Mouse (Mus musculus) gonadal fat pad, adult 2 months (tissue): ENCODE results near the gene Ufc1. TPM values are rescaled to one million over a fixed set of nuclear protein-coding genes. Genes with fewer than 3 reads are reported as not detected.

Source experiments
- DNase-seq: peaks from one replicate; pipeline ENCODE4 v3.0.0-alpha.2; 2012; ENCODE audit warnings: low read depth
- polyA plus RNA-seq: library from polyadenylated mRNA; depleted of rRNA; stranded (reverse); fragments of >200 nt; gene quantifications from 2 replicates; pipeline ENCODE4 v1.2.3, GENCODE M21; 2012

Ufc1 gene
- polyA plus RNA-seq, 1 experiment, result 42.7 TPM

DNA sequence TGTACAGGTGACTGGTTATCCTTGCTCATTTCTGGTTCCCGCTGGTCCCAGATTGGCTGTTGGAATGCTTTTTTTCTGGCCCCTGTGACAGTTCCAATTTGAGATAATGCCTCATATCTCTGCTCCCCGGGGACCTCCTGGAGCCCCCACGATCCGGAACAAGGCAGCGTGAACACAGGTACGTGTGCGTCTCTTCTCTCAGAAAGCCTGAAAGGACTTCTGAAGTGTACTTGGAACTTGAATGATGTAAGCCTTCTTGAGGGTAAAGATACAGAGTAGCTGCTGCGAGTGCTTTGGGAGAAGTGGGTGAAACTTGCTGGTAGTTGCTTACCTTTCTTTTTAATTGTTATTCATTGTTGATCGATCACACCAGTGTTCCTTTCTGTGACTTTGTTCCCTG is 23.6 kb downstream of the Ufc1 start:
- no peak for DNase-seq

DNA sequence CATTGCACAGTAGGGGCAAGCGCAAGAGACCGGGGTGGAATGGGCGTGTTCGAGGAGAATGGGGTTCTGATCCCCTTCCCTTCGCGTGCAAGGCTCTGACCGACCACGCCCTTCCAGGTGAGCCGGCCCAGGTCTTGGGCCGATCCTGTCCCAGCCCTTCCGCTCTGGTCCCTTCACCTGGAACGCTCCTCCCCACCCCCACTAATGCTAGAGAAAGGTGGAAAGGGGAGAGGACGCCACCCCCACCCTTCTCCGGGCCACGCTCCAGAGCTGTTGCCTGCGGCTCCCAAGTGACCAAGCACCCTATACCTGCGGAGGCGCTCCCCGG is 24.3 kb downstream of the Ufc1 start:
- DNase-seq, result no peak

DNA sequence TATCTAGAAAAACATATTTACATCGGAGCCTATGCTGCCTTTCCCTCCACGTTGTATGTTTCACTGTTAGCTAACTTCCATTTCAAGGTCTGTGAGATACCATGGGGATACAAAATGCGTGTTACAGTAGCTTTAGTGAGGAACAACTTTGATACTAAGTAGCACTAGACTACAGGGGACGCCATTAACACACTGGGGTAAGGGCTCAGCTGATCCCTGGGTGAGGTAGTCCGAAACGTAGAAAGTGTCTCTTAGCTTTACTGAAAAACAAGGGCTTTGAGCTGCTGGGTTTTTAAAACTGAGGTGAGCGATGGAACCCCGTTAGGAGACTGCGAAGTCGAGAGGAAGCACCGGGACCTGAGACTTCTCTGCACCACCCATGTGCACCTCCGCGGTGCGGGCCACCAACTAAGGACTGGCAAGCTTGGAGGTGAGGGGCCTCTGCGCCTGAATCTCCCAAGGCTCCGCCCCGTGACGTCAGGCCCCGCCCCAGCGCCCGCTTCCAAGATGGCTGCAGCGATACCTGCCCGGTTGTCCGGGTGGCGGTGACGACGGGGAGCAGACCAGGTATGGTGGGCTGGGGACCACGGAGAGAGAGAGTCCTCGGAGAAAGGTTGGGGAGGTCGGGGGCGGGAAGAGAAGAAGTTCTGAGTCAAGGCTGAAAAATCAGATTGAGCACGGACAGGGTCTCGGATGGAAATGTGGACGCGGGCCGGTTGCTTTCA is 24.8 kb downstream of the Ufc1 start, which contains the start of gene B4galt3:
Gene B4galt3, plus strand, starts transcription at position 481 of the 725 bp plus-strand sequence.
- DNase-seq, result no peak

DNA sequence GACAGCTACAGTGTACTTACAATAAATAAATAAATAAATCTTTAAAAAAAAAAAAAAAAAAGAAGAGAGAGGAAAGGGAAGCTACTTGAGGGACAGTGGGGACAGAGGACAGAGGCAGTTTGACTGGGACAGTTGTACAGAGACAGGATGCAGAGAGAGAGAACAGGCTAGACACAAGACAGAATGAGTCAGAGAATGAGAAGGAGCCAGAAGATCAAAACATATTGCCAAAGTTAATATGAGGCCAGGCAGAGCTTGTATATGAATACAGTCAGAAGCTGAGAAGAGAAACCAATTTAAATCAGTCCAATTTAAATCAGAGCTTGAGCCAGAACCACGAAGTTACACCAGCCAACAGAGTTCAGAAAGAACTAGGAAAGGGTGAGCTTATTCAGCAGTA is 26.5 kb downstream of the Ufc1 start:
- DNase-seq, result no peak

DNA sequence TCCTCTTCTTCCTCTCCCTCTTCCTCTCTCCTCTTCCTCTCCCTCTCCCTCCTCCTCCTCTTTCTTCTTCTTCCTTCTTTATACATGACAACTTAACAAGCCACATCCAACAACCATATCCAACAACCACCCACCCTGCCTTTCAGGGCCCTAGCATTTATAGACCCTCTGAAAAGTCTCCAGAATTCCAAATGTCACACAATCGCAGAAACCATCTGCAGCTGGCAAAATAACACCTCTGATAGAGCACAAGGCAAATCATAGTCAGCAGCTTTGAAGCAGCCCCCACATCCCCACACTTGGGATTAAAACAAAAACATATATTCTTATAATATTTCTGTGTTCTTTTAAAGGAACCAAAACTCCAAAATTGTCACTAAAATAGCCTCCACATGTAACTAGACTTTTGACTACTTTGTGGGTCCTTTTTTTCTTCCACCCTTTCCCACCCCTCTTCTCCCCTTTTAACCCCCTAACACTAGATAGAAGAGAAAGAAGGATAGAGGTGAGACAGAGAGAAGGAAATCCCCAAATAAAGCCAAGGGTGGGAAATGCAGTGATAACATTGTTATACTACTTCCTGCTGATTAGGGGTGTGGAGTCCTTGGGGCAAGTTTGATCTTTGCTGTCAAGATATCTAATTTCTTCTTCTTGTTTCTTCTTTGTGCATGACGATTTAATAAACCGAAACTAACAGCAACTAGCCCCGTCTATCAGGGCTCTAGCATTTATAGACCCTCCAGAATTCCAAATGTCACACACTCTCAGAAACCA is 28.7 kb downstream of the Ufc1 start:
- no peak for DNase-seq

DNA sequence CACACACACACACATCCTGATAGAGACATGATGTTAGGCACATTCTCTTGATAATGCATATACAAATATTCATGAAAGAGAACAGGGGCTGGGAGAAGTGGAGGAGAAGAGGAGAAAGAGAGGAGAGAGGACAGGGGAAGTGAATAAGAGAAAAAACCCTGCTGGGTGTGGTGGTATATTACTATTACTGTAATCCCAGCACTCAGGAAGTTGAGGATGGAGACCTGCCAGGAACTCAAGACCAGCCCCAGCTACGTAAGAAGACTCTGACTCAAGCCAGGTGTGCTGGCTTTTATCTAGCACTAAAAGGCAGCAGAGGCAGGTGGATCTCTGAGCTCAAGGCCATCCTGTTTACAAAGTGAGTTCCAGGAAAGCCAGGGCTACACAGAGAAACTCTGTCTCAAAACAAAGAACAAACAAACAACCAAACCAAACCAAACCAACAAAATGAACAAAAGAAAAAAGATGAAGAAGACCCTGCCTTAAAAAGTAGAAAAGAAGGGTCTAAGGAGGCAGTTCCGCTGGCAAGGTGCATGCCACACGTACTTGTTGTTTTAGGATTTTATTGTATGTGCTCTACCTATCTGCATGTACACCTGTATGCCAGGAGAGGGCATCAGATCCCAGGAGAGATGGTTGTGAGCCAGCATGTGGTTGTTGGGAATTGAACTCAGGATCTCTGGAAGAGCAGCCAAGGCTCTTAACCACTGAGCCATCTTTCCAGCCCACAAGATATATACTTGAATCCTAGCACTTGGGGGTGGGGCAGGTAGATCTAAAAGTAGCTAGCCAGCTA is 31.0 kb downstream of the Ufc1 start:
- no peak for DNase-seq

DNA sequence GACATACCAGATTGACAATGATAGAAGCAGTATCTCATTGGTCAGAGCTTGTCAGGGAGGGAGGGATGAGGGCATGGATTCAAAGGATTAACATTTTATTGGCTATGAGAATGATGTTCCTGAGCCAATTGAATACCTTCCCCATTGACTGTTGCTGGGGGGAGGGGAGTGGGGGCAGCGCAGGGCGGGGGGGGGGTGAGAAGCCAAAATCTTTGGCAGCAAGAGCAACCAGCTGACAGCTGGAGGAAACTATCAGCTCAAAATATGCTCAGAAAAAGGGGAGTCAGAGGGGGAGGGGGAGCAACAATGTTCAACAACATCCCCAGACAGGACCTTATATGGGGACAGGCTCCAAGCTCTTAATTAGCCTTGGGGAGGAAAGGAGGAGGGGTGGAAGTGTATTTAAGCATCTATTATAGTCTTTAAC is 31.6 kb downstream of the Ufc1 start:
- DNase-seq, result no peak

DNA sequence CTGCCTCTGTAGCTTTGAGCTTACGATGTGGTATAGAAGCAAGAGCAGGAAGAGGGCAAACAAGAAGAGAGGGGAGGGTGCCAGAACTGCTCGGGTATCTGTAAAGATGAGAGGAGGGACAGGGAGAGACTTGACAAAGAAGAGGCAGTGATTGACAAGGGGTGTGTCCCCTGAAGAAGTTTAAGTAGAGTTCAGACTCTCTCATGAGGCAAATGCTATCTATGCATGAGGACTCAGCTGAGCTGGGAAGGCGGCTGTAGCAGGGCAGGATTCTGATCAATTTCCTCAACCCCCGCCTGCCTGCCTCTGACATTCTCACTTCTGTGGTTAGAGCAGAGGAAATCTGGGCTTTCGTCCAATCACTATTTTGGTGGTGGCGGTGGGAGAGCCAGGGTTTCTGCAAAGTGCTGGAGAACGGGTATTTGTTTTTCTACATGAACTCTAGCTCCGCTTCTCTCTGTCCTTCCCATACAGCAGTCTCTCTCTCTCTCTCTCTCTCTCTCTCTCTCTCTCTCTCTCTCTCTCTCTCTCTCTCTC is 32.2 kb downstream of the Ufc1 start:
- DNase-seq, result no peak

DNA sequence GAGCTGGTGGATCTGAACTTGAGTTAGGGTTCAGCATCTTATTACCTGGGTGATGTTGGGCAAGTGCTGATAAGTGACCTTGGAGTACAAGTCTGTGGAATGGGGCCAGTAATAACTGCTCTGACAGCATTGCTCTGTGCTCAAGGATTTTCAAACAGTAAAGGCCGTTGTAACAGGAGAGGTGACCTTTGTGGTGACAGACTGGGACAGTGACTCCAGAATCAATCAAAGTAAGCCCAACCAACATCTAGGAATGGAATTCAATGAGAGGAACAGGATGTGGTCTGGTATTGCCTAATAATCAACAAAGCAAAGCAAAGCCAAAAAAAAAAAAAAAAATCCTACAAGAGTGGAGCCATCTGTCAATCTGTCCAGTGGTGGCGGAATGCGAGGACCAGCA is 34.5 kb downstream of the Ufc1 start:
- DNase-seq, result no peak

DNA sequence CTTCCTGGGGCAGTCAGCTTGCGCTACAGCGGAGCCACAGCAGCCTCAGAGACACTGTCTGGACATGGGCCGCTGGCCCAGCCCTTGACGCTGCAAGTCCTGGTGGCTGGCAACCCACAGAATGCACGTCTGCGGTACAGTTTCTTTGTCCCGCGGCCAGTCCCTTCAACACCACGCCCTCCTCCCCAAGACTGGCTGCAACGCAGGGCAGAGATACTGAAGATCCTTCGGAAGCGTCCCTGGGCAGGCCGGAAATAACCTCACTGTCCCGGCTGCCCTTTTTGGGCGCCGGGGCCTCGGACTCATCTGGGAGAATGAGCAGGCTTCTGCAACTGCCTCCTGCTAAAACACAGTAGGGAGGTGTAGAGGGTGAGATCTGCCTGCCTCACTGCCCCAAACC is 35.9 kb downstream of the Ufc1 start:
- no peak for DNase-seq

DNA sequence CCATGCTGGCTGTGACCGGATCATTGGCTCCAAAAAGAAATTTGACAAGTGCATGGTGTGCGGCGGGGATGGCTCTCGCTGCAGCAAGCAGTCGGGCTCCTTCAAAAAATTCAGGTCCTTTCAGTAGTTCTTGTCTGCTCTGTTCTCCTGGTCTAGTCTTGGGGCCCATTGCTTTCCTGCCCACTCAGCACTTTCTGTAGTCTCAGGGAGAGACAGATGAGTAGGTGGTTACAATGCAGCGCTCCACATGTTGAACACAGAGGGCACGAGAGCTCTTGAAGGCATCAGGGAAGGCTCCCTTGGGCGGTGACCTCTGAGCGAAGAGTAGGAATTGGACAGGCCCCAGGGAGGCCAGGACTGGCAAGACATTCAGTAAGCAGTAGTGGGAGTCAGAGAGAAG is 37.0 kb downstream of the Ufc1 start:
- DNase-seq, result no peak

DNA sequence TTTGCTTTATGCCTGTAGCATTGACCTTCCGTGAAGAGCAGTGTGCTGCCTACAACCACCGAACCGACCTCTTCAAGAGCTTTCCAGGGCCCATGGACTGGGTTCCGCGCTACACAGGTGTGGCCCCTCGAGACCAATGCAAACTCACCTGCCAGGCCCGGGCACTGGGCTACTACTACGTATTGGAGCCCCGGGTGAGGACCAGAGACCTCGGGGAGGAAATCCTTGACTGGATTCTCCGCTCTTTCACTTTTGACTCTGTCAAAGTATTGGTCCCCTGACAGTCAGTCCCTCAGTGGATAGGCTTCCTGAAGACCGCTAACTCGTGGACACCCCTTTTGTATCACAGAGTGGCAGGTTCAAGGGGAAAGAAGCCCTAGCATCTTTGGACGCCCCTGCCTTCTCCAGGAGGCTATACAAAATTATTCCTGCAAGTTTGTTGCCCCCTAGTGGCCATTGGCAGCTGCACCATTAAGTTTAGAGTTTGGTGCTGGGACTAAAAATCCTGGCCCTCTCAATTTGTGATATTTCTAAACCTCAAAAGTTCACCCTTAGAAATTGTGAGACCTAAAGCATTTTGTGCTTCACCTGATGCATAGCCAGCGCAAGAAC is 37.8 kb downstream of the Ufc1 start:
- DNase-seq, result no peak

DNA sequence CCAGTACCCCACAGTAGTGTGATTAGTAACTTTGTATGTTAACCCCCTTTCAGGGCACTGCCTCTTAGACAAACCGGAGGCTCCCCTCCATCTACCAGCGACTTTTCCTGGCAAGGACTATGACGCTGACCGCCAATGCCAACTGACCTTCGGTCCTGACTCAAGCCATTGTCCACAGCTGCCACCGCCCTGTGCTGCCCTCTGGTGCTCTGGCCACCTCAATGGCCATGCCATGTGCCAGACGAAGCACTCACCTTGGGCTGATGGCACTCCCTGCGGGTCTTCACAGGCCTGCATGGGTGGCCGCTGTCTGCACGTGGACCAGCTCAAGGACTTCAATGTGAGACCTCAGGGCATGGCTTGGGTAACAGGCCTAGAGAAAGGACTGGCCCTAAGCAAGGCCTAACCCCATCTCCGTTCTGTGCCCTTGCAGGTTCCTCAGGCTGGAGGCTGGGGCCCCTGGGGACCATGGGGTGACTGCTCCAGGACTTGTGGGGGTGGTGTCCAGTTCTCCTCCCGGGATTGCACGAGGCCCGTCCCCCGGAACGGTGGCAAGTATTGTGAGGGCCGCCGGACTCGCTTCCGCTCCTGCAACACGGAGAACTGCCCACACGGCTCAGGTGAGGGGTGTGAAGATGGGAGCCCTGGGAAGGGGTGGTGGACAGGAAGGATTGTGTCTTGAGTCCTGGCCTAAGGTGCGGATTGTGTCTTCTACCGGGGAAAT is 38.6 kb downstream of the Ufc1 start:
- DNase-seq, result no peak

DNA sequence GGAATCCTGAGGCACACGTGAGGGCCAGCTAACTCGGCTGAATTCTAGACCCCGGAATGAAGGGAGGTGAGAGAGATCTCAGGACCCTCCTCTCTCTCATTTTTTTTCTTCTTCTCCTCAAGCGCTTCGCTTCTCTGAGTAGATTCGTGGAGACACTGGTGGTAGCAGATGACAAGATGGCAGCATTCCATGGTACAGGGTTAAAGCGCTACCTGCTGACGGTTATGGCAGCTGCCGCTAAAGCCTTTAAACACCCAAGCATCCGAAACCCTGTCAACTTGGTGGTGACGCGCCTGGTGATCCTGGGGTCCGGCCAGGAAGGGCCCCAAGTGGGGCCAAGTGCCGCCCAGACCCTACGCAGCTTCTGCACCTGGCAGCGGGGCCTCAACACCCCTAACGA is 42.4 kb downstream of the Ufc1 start:
- DNase-seq, result no peak

DNA sequence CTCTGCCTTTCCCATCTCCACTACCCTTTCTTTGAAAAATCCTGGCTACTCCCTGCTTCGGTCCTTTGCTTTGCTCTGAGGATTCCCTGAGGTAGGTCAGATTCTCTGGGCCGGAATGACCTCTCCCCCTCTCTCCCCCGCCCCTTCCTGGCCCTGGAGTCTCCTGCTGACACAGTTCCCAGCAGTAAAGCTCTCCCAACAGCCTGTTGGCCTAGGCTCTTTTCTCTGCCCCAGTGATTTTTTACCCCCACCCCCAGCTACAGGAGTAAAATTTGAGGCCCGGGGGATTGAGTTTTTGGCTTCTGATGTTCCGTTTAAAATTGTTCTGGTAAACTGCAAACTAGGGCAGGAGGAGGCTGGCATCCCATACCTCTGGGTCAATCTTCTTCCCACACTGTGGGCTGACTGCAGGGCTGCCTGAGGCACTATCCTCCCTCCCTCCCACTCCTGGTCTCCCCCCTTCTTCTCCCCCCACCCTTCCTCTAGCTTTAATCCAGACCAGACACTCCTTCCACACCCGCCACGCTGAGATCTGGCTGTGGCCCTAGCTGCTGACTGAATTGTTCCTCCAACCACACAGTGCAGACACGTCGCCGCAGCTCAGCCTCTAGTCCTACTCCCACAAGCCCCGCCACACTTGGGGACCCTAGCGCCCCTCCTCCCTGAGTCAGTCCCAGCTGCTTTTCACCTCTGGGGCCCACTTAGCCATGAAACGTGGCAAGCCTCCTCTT is 43.1 kb downstream of the Ufc1 start:
- no peak for DNase-seq

DNA sequence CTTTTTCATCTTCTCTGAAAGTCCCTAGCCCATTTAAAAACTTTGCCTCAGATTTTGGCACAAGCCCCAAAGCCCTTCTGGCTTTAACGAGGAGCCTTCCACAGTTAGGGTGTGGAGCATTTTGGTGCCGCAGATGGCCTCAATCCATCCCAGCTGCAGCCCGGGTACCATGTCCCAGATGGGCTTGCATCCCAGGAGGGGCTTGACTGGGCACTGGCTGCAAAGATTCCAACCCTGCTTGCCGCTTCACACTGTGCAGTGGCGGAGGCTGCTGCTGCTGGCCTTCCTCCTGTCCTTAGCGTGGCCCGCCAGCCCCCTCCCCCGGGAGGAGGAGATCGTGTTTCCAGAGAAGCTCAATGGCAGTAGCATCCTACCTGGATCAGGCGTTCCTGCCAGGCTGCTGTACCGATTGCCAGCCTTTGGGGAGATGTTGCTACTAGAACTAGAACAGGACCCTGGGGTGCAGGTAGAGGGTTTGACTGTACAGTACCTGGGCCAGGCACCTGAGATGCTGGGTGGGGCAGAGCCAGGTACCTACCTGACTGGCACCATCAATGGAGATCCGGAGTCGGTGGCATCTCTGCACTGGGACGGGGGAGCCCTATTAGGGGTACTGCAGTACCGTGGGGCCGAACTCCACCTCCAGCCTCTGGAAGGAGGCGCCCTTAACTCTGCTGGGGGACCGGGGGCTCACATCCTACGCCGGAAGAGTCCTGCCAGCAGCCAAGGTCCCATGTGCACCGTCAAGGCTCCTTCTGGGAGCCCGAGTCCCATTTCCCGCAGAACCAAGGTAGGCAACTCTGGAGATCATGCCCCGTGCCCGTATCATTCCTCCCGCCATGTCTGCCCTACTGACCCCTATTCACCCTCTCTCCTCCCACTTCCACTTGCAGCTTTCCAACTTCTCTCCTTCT is 43.9 kb downstream of the Ufc1 start, which contains the start of gene Ndufs2:
Gene Ndufs2, minus strand, starts transcription at position 709 of the 914 bp plus-strand sequence.
- DNase-seq, result no peak

DNA sequence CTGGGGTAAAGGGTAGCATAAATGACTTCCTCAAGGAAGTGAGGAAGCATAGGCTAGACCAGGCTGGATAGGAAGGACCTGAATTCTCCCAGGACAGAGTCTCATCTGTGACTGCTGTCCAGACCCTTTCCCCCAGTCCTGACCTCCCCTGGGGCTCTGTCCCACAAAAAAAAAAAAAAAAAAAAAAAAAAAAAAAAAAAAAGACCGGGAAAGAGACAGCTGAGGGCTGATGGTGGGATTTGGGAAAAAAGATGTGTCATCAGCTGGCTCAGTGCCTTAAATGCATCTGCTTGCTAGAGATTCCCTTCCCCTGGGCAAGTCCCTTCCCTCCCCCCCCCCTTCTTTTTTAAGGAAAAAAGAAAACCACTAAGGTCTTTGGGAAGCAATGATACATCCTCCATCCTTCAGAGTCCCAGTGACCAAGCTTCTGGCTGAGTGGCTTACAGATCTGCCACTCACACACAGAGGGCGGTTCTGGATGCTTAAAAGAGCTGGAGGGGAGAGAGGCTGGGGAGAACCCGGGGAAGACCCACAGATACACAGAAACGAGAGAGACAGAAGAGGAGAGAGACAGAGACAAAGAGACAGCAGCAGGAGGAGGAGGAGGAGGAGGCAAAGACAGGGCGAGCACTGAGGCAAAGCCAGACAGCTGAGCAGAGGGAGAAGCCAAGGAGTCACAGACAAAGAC is 44.8 kb downstream of the Ufc1 start, which contains the start of gene Adamts4:
Gene Adamts4, plus strand, starts transcription at position 509 of the 688 bp plus-strand sequence.
- no peak for DNase-seq

DNA sequence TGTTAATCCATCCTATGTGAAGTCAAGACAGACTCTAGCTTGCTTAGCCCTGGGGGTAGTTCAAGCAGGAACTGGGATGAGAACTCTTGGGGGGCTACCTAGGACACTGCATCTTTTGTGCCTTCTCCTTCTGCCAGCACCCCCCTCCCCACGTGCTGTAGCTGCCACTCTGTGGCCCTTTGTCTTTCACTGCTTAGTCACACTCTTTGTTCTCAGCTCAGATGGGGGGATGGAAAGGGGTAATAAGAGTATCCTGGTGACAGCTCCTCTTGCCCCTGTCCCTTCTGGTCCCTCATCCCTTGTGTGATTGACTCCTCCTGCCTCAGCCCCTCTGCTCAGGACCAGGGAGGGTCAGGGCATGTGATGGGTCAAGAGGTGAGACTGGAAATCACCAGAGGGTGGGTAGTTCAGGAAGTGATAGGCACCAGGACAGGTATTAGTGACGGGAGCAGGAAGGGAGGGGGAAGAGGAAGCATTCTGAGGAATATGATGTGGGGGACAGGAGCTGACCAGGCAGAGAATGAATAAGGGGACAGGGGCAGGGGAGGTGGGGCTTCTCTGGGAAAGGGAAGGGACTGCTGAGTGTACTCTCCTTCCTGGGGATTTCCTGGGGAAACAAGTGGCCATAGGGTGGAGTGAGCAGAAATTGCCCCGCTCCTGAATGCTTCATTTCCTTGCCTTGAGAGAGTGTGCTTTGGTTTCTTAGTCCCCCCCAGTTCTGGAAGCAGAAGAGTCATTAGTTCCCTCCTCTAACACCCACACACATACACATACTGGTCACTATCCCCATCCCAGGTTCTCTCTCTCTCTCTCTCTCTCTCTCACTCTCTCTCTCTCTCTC is 46.2 kb downstream of the Ufc1 start:
- DNase-seq, result no peak
